Mouse (Mus musculus) R1 (cell line): ENCODE data around the gene Hnrnpul2.

Experiments
- DNase-seq: peaks from one replicate; pipeline ENCODE4 v3.0.0-alpha.2; 2018; ENCODE audit warnings: low read depth, low spot score

The Hnrnpul2 gene

GRCm38 (mm10) chr19:8819596-8820423, at the start of gene Hnrnpul2:
Hnrnpul2 (plus strand) TSS chr19:8820010.
- DNase-seq: peak; percentile 99

GRCm38 (mm10) chr19:8770567-8771270, 49.1 kb upstream of the Hnrnpul2 start, which contains the start of gene Tmem223:
Tmem223 (plus strand) TSS chr19:8770996.
- DNase-seq: peak; percentile 88

GRCm38 (mm10) chr19:8772996-8773395, 46.8 kb upstream of the Hnrnpul2 start:
- peak; percentile 14 for DNase-seq

GRCm38 (mm10) chr19:8773409-8773808, 46.4 kb upstream of the Hnrnpul2 start:
- peak; percentile 14 for DNase-seq

DNA sequence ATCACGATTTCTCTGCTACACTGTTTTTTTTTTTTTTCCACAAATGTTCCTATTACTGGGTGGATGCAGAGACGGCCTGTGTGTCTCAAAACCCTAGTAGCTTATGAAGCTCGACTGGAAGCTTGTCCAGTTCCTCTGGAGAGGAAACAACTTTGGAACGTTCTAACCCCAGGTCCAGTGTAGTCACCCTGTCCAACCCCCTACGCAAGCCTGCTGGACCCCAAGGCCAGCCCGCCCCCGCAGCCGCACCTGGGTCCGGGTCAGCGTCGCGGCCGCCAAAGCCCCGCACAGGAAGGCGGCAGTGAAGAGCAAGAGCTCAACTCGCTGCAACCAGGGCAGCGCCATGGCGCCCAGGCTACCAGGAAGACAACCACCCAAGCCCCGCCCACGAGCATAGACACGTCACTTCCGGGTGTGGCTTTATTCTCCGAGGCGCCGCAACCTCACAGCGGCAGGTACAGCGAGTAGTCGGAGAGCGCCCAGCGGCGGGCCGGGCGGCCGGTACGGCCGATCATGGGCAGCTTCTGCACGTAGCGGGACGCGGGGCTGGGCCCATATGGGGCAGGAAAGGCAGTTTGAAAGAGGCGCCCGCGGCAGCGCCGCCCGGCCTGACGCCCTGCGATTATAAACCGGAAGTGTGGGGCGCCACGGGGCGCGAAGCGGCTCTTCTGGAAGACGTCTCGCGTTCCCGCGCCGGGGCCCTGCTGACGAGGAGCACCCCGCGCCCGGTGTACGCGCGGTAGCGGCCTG, 45.5 kb upstream of the Hnrnpul2 start, which contains the start of gene Tmem179b:
Gene Tmem179b (minus strand): TSS at position 382 of the 750 bp plus-strand sequence.
- peak; percentile 96 for DNase-seq

DNA sequence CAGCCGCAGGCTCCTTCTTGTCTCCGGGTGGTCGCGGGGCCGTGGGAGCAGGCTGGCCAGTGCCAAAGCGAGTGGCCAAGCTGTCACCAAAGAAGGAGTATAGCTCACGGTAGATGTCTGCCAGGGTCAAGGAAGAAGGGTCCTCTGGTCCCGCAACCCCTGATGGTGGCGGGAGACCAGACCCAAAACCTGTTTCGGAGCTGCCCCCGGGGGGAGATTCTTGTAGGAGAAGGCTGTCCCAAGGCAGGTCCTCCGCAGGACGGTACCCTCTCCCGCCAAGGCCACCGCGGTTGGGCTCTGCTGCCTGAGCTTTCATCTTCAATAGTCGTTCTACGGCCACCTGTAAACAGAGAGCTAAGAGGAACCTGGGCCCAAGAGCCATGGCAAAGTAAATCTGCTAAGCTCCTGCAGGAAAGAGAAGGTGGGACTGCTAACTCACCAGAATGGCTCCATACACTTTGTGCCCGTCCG, 44.8 kb upstream of the Hnrnpul2 start:
- peak; percentile 55 for DNase-seq

GRCm38 (mm10) chr19:8786008-8786781, 33.6 kb upstream of the Hnrnpul2 start, which contains the start of gene Taf6l:
Taf6l (minus strand) TSS chr19:8786417.
- DNase-seq: peak; percentile 99

GRCm38 (mm10) chr19:8788521-8788920, 31.3 kb upstream of the Hnrnpul2 start:
- DNase-seq: peak; percentile 57

- DNase-seq: no peak
Observed at GRCm38 (mm10) chr19:8789171-8789570, 30.6 kb upstream of the Hnrnpul2 start.

DNA sequence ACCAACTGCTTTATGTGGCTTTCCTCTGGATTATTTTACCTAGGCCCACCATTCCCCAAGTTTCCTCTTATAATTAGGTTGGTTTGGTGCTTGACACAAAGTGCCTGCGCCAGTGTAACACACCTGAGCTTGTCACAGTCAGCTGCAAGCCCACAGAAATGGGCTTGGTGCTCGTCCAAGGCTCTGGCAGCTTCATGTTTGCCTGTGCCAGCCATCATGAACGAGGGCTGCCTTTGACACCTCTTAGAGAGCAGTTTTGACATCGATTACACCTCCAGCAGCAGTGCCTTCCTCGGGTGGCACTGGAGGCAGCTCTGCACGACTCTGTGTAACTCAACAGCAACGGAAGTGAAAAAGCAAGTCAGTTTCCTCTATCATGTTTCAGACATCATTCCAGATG, 29.6 kb upstream of the Hnrnpul2 start:
- no peak for DNase-seq

DNA sequence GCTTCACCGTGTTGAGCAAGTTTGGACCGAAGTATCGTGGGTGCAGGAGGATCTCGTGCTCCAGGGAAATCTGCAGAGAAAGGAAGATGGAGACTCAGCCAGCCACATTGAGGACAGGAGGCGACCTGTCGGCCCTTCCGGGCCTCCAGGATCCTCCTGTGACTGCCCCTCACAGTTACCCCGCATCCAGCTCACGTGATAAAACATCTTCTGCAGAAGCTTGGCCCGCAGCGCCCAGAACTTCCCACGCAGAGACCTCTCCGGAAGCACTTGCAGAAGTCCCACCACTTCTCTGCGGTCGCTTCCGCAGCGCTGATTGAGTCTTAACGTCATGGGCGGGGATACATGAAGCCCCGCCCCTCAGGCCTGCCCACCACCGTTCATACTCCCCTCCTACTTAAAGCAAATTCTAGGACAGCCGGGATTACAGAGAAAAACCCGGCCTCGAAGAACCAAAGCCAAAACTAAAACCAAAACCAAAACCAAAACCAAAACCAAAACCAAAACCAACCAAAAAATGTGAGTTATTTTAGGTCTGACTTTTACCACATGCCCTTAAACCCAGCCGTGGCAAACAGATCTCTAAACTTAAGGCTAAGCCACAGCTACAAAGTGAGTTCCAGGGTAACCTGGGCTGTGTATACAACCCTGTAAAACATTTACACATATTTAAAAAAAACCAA, 21.4 kb upstream of the Hnrnpul2 start, which contains the start of gene Polr2g:
Gene Polr2g (minus strand): TSS at position 314 of the 683 bp plus-strand sequence.
- peak; percentile 96 for DNase-seq

DNA sequence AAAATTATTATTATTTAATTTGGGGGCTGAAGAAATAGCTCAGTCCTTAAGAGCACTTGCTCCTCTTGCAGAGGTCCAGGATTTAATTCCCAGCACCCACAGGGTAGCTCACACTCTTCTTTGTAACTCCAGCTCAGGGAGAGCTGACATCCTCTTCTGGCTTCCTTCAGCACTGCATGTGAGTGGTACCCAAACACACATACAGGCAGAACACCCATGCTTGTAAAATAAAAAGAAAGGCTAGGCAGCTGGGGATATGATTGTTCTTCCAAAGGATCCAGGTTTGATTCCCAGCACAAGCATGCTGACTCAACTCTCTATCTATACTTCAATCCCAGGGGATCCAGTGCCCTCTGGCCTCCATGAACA, 20.9 kb upstream of the Hnrnpul2 start:
- DNase-seq: no peak

- DNase-seq: peak; percentile 100
Observed at GRCm38 (mm10) chr19:8802130-8802821, 17.5 kb upstream of the Hnrnpul2 start, which contains the start of gene Zbtb3. Zbtb3 (plus strand) TSS chr19:8802555.

GRCm38 (mm10) chr19:8803204-8803780, 16.5 kb upstream of the Hnrnpul2 start:
- no peak for DNase-seq

DNA sequence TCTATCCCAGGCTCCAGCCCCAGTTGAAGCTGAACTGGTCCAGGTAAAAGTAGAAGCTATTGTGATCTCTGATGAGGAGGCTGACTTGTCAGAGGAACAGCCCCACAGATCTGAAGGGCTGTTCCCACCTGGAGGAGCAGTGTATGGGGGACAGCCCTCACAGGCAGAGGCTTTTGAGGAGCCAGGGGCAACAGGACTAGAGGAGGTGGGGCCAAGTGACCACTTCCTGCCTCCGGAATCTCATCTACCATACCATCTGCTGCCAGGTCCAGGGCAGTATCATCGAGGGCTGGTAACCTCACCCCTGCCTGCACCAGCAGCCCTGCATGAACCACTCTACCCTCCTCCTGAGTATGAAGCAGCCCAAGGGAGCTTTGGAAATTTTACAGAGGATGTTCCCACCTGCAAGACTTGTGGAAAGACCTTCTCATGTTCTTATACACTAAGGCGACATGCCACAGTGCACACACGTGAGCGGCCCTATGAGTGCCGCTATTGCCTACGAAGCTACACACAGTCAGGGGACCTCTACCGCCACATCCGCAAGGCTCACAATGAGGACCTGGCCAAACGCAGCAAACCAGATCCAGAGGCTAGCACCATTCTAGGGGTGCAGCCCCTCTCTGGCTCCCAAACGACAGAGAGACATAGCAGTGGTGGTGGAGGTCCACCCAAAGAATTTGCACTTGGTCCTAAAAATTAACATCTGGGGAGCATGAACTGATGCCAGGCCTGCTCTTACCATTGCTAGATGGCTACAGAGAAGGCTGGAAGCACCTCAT, 15.7 kb upstream of the Hnrnpul2 start:
- DNase-seq: no peak

DNA sequence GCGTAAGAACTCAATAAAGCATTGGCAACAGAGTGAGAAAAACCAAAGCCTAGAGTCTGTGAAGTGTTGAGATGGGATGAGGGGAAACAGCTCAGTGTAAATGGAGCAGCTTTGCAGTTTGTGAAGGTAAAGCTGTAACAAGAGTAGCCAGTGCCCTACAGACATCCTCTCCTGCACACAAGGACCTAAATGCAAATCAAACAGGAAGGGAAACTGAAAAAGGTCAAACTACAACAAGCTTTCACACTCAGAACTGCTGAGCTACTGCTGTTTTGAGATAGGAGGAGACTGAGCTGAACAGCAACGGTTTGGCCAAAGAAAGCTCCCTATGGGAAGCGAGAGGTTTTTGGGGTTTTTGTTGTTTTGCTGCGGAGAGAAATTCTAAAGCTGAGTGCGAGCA, 13.0 kb upstream of the Hnrnpul2 start:
- DNase-seq: no peak

DNA sequence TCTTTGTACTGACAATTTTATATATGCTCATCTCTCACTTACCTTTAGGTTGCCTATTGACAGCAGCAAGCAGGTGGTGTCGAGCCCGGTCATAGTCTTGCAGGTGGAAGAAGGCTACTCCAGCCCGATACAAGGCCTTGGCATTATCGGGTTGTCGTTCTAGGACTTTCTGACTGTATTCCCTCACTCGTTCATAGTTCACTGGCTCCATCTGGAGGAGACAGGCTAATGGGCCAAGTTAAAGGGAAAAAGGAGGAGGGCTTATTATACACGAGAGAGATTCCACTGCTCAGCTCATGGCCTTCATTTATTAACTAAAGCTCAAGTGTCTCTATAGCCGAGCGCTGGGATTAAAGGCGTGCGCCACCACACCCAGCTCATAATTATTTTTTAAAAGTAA, 4.0 kb upstream of the Hnrnpul2 start:
- DNase-seq: no peak

GRCm38 (mm10) chr19:8817001-8817400, 2.8 kb upstream of the Hnrnpul2 start:
- DNase-seq: no peak
